Mouse (Mus musculus): ENCODE measurements at regions not wholly inside any gene's neighbourhood (a gene's known extent, or its start where the extent isn't known, plus 50 kb on each side); places are given as distances from the start of the nearest gene placed in this dataset.

DNA sequence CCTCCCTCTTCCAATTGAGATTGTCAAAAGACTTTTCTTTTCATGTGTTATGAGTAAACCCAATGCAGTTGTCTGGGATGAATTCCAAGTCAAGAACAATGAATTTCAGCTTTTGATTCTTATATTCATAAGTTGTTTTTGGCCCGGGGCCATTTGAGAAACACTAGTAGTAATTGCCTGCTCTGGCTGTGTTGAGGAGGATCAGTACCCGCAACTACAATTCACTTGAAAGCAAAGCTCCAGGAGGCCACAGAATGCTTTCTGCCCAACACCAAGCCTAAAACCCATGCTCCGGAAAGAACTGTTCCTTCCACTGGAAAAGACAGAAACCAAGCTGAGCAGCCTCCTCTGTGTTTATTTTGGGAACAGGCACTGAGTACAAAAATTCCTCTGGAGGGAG lies 174.1 kb upstream of the Mad2l1 start:
- Histone ChIP-seq H3K4me1 (ENCODE audit: control insufficient read depth, insufficient read depth, low read length) (peaks cover 2% of the 10 kb centered on the region; the same call in 1 of the 2 replicates), H3K27ac (ENCODE audit: insufficient read depth, low read length) (no peak overlapping the region), H3K4me3 (ENCODE audit: insufficient read depth, low read length) (no peak overlapping the region)
- TF ChIP-seq CTCF (IDR thresholded peaks at IDR 0.05; ENCODE audit: extremely low read depth, insufficient read depth, low read length) (no peak), POLR2A (IDR thresholded peaks at IDR 0.05; ENCODE audit: extremely low read depth, insufficient read depth, low read length) (no peak)

DNA sequence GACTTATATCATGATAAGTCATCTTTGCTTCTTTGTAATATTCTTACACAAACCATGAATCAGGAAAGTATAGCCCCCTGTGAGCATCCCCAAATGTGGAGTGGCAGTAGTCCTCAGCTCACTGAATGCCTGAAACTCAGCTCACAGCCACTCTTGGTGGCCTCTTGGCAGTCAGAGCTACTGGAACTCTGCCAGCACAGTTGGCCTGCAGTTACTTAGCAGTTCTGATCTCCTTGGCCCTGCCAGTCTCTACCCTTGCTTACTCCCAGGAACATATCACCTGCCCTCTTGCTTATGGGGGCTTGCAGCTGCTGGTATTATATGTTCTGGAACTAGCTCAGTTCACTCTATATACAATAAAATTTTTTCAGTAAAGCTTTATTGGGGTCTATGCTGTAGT lies 167.9 kb upstream of the Mad2l1 start:
- H3K27ac ChIP-seq (ENCODE audit: insufficient read depth, low read length) = no peak overlapping the region
- no peak for TF ChIP-seq POLR2A (IDR thresholded peaks at IDR 0.05; ENCODE audit: extremely low read depth, insufficient read depth, low read length)
- H3K4me1 ChIP-seq (ENCODE audit: control insufficient read depth, insufficient read depth, low read length) = no peaks in the 10 kb centered on the region
- no peak overlapping the region for H3K4me3 ChIP-seq (ENCODE audit: insufficient read depth, low read length)

DNA sequence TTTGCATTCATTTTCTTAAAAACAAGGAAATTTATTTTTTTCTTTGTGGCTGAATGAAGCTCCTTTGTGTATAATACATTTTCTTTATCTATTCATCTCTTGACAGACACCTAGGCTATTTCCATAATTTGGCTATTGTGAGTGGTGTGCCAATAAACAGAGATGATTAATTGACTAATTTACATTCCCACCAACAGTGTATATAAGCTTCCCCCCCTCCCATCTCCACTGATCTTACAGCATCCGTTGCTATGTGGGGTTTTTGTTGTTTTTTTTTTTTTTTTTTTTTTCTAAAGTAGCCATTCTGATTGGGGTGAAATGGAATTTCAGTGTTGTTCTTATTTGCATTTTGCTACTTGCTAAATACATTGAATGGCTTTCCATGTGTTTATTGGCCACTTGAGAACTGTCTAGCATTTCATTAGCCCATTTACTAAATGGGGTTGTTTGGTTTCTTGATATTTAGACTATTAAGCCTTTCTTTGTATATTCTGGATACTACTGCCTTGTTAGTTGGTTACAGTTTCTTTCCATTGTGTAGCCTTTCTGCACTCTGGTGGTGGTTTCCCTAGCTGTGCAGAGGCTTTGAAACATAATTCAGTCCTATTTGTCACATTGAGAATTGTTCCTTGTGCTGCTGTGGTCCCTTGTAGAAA lies 153.8 kb upstream of the Mad2l1 start:
- no peak overlapping the region for H3K27ac ChIP-seq (ENCODE audit: insufficient read depth, low read length)
- no peak overlapping the region for H3K4me3 ChIP-seq (ENCODE audit: insufficient read depth, low read length)
- TF ChIP-seq CTCF (IDR thresholded peaks at IDR 0.05; ENCODE audit: extremely low read depth, insufficient read depth, low read length) (no peak), POLR2A (IDR thresholded peaks at IDR 0.05; ENCODE audit: extremely low read depth, insufficient read depth, low read length) (no peak)
- no peaks in the 10 kb centered on the region for H3K4me1 ChIP-seq (ENCODE audit: control insufficient read depth, insufficient read depth, low read length)

DNA sequence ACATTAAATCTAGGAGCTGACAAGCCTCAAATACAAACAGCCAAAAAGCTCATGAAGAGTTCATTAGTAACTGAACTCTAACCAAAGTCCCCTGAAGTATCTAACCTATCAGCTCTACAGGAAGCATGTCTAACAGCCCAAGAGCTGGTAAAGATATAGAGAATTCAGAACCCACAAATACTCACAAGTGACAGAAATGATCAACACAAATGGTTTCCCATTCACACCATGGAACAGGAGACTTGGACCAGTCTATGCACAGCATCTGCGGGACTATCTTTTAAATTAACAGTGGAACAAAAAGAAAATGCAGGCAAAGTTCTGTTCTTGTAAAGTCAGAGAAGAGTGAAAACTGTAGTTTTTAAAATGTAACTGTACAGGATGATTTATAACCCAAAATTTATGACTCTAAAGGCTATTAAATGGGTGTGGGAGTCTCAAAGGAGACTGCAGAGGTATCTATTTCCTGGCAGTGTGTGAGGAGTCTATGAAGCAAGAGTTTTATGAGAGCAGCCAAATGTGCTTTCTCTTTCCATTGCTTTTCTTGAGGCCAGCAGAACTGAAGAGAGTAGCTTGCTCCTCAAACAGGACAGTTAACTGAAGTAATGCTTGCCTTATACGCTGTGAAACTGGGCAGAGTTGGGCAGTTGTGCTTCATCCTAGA lies 152.7 kb upstream of the Mad2l1 start:
- H3K27ac ChIP-seq (ENCODE audit: insufficient read depth, low read length) = no peak overlapping the region
- no peak overlapping the region for H3K4me3 ChIP-seq (ENCODE audit: insufficient read depth, low read length)
- H3K4me1 ChIP-seq (ENCODE audit: control insufficient read depth, insufficient read depth, low read length) = no peaks in the 10 kb centered on the region
- no peak for TF ChIP-seq POLR2A (IDR thresholded peaks at IDR 0.05; ENCODE audit: extremely low read depth, insufficient read depth, low read length)
- TF ChIP-seq CTCF (IDR thresholded peaks at IDR 0.05; ENCODE audit: extremely low read depth, insufficient read depth, low read length) = no peak

DNA sequence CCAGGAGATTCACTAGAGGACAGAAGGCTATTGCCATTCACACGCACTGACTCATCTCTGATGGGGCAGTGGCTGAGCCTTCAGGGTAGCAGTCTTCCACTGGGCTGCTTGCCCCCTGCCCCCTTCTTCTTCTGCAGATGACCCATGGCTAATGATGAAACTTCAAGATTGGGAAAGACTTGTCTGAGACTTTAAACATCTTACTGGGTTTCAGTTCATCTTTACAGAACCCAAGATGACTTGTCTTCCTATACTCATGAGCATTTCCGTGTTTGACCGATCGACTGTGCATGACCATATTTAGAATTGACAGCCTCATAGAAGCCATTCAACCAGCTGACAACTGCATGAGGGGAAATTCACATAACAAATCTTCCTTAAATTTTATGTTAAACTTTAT lies 140.0 kb upstream of the Mad2l1 start:
- TF ChIP-seq POLR2A (IDR thresholded peaks at IDR 0.05; ENCODE audit: extremely low read depth, insufficient read depth, low read length) (no peak), CTCF (IDR thresholded peaks at IDR 0.05; ENCODE audit: extremely low read depth, insufficient read depth, low read length) (no peak)
- Histone ChIP-seq H3K27ac (ENCODE audit: insufficient read depth, low read length) (no peak overlapping the region), H3K4me3 (ENCODE audit: insufficient read depth, low read length) (no peak overlapping the region), H3K4me1 (ENCODE audit: control insufficient read depth, insufficient read depth, low read length) (no peaks in the 10 kb centered on the region)

DNA sequence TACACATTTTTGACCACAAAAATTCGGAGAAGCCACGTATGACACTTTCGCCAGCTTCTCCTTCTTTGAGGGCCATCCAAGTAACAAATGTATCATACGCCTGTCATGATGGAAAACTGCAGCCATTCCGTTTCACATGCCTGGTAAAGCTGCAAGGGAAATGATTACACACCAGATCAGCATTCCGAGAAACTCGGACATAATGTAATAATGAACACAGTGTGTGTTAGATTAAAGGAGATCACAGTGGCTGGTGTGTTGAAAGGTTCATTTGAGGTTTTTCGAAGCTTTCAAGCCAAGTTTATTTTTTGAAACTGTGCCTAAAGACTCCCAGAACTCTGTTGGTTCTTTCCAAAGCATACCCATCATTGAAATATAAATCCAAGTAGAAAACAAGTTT lies 137.8 kb upstream of the Mad2l1 start:
- H3K4me1 ChIP-seq (ENCODE audit: control insufficient read depth, insufficient read depth, low read length) = no peaks in the 10 kb centered on the region
- H3K4me3 ChIP-seq (ENCODE audit: insufficient read depth, low read length) = no peak overlapping the region
- TF ChIP-seq POLR2A (IDR thresholded peaks at IDR 0.05; ENCODE audit: extremely low read depth, insufficient read depth, low read length) (no peak), CTCF (IDR thresholded peaks at IDR 0.05; ENCODE audit: extremely low read depth, insufficient read depth, low read length) (no peak)
- H3K27ac ChIP-seq (ENCODE audit: insufficient read depth, low read length) = no peak overlapping the region

DNA sequence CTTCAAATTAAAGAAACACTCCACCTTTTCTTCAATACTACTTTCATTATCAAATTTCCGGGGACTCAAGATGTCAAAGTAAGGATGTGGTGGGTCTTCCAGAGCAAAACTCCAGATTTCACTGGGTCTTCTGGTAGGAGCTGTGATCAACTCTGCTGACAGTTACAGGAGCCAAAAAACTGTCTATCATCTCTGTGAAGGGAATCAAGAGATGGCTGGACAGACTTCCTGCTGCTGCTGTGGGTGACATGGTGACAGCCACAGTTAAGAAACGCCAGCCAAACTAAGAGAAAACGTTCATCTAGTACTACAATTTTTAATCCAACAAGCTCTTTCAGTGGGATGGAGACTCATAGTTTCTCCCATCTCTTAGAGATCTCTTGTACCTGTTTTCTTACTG lies 136.5 kb upstream of the Mad2l1 start:
- no peak overlapping the region for H3K27ac ChIP-seq (ENCODE audit: insufficient read depth, low read length)
- TF ChIP-seq CTCF (IDR thresholded peaks at IDR 0.05; ENCODE audit: extremely low read depth, insufficient read depth, low read length) (no peak), POLR2A (IDR thresholded peaks at IDR 0.05; ENCODE audit: extremely low read depth, insufficient read depth, low read length) (no peak)
- no peak overlapping the region for H3K4me3 ChIP-seq (ENCODE audit: insufficient read depth, low read length)
- no peaks in the 10 kb centered on the region for H3K4me1 ChIP-seq (ENCODE audit: control insufficient read depth, insufficient read depth, low read length)

DNA sequence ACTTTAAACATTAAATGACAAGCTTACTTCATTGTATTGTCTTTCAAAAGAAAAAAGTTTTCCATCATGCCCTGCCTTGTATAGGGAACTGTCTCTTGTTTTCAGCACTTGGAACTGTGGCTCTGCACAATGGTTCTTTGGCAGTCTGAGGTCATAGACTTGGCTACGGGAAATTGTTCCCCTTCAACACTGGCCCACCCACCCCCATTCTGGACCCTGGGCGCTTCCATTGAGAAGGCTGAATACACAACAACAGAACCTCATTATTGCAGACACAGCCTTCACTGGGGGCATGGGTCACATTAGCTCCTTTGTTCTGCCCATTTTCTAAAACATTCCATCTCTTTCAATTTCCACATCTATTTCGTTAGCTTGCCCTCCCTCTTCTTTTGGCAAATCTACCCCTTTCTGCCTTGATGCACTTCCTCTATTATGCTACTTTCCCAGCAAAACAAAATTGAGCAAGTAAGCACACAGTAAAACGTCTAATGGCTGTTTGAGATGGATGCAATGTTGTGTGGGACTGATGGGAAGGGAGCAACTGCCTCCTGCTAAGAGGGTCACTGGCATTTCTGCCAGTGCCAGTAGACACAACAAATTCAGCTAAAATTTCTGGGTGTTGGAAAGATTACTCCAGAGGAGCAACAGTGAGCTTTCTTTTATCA lies 136.0 kb upstream of the Mad2l1 start:
- H3K27ac ChIP-seq (ENCODE audit: insufficient read depth, low read length) = no peak overlapping the region

DNA sequence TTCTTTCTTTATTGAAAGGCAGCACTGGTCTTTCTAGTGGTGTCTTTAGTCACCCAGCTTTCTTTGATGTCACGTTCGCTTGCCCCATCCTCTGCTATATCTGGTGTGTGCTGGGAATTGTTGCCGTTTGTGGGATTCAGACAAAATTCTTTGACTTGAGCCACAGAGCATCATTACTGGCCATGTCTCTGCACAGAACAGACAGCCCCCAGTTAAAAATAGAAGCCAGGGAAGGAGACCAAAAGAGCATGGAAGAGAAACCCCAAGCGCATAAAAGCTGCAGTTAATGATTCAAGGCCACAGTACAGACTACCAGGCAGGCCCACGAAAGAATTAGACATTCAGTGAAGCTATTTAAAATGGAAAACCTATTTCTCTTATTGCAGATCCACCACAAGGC lies 133.7 kb upstream of the Mad2l1 start:
- no peaks in the 10 kb centered on the region for H3K4me1 ChIP-seq (ENCODE audit: control insufficient read depth, insufficient read depth, low read length)
- H3K27ac ChIP-seq (ENCODE audit: insufficient read depth, low read length) = 0 out of 2 replicates have a peak overlapping the region, but pooled peaks have one; percentile 31
- H3K4me3 ChIP-seq (ENCODE audit: insufficient read depth, low read length) = no peak overlapping the region
- TF ChIP-seq CTCF (IDR thresholded peaks at IDR 0.05; ENCODE audit: extremely low read depth, insufficient read depth, low read length) = no peak
- no peak for TF ChIP-seq POLR2A (IDR thresholded peaks at IDR 0.05; ENCODE audit: extremely low read depth, insufficient read depth, low read length)

More for the DNA sequence above, 136.0 kb upstream of the Mad2l1 start:
- Histone ChIP-seq H3K4me1 (ENCODE audit: control insufficient read depth, insufficient read depth, low read length) (no peaks in the 10 kb centered on the region), H3K4me3 (ENCODE audit: insufficient read depth, low read length) (no peak overlapping the region)
- no peak for TF ChIP-seq POLR2A (IDR thresholded peaks at IDR 0.05; ENCODE audit: extremely low read depth, insufficient read depth, low read length)
- TF ChIP-seq CTCF (IDR thresholded peaks at IDR 0.05; ENCODE audit: extremely low read depth, insufficient read depth, low read length) = no peak

All from cortical plate, adult 2 months (tissue).